Comparison of ENCODE assay signal across 8 mouse cellular contexts in genomic region chr4:121240637-121241611, GRCm38 (mm10). TPM values are rescaled to one million over a fixed set of nuclear protein-coding genes. Genes with fewer than 3 reads are reported as not detected.
DNase-seq lines count a peak whose midpoint lies in the region; ATAC-seq and TF ChIP-seq lines count a peak whose summit lies in the region.

No protein-coding gene starts in this region.

- H3K9me3 ChIP-seq in heart, embryonic 13.5 days: no peaks in the 10 kb centered on the region
- H3K9me3 ChIP-seq in forebrain, embryonic 12.5 days: no peaks in the 10 kb centered on the region

- H3K4me1 ChIP-seq in heart, embryonic 13.5 days: no peaks in the 10 kb centered on the region
- H3K4me1 ChIP-seq in spleen, adult 2 months (ENCODE audit: control insufficient read depth, insufficient read depth, insufficient read length): no peaks in the 10 kb centered on the region
- peaks cover 15% of the 10 kb centered on the region for H3K4me1 ChIP-seq in forebrain, embryonic 12.5 days

- H3K27me3 ChIP-seq in heart, embryonic 13.5 days (replicated peaks): 0 out of 2 replicates have a peak, but pooled peaks cover 7% of the 10 kb centered on the region
- H3K27me3 ChIP-seq in spleen, adult 2 months (ENCODE audit: control insufficient read depth, insufficient read depth, low read length): no peaks in the 10 kb centered on the region
- H3K27me3 ChIP-seq in forebrain, embryonic 12.5 days: 0 out of 2 replicates have a peak, but pooled peaks cover 9% of the 10 kb centered on the region

- H3K4me3 ChIP-seq in heart, embryonic 13.5 days: no peak overlapping the region
- H3K4me3 ChIP-seq in spleen, adult 2 months (ENCODE audit: extremely low read depth, insufficient read depth, insufficient read length): no peak overlapping the region
- H3K4me3 ChIP-seq in forebrain, embryonic 12.5 days (replicated peaks): no peak overlapping the region

- 38% methylated on average over 14 of the region's 14 CpGs for WGBS in heart, embryonic 13.5 days
- 54% methylated on average over 14 of the region's 14 CpGs for WGBS in spleen, adult 2 months
- 45% methylated on average over 14 of the region's 14 CpGs for WGBS in forebrain, embryonic 12.5 days

- TF ChIP-seq POLR2A in spleen, adult 2 months (IDR thresholded peaks at IDR 0.05; ENCODE audit: low read depth, low read length): no peak

- intact Hi-C loops in heart, postnatal 36 days (cut with DNase I): loop anchor here (5.0 kb wide), 1 partner anchor 1741 kb away; no protein-coding TSS in a partner anchor

- H3K27ac ChIP-seq in heart, embryonic 13.5 days (replicated peaks): no peak overlapping the region
- no peak overlapping the region for H3K27ac ChIP-seq in spleen, adult 2 months (ENCODE audit: insufficient read depth, low read length)
- H3K27ac ChIP-seq in forebrain, embryonic 12.5 days: no peak overlapping the region

- peak; percentile 21; the same call in 1 of the 2 replicates for TF ChIP-seq CTCF in spleen, adult 2 months (IDR thresholded peaks at IDR 0.05; ENCODE audit: extremely low read depth, insufficient read depth, insufficient read length, insufficient replicate concordance)

- peak overlapping the region; percentile 24; the same call in 1 of the 2 replicates for H3K4me2 ChIP-seq in heart, embryonic 13.5 days
- H3K4me2 ChIP-seq in forebrain, embryonic 12.5 days: no peak overlapping the region

- H3K9ac ChIP-seq in heart, embryonic 13.5 days: no peak overlapping the region
- no peak overlapping the region for H3K9ac ChIP-seq in forebrain, embryonic 12.5 days

- H3K36me3 ChIP-seq in heart, embryonic 13.5 days: no peaks in the 10 kb centered on the region
- no peaks in the 10 kb centered on the region for H3K36me3 ChIP-seq in spleen, adult 2 months (ENCODE audit: control insufficient read depth, insufficient read depth, low read length)
- no peaks in the 10 kb centered on the region for H3K36me3 ChIP-seq in forebrain, embryonic 12.5 days (replicated peaks)

- ATAC-seq in heart, embryonic 13.5 days (ENCODE audit: extremely low read depth, insufficient number of reproducible peaks, low FRiP score, low TSS enrichment): no peak
- peak; percentile 51; the same call in 1 of the 2 replicates for ATAC-seq in forebrain, embryonic 12.5 days (ENCODE audit: low FRiP score)
- ATAC-seq in megakaryocyte progenitor cell, adult 5-6 weeks (replicated peaks; ENCODE audit: poor library complexity): peak; percentile 100

- no peak for DNase-seq in heart, postnatal 36 days
- peak in 1 of 2 experiments; percentile 26 for DNase-seq in spleen, adult 2 months (ENCODE audit: low read depth in 1 of 2, low spot score in 2 of 2)
- DNase-seq in spleen, adult 18-20 months: no peak
- DNase-seq in testis, postnatal 10 days (ENCODE audit: low spot score): no peak
- DNase-seq in testis, postnatal 14 days (ENCODE audit: low spot score): no peak

RNA-seq across cellular contexts. Expression of gene Rlf, which starts 26.0 kb away (rescaled TPM):
- 16.1 and 16.8 TPM in 2 replicates for polyA plus RNA-seq in heart, embryonic 13.5 days (2015; fragmentation: Nextera tagmentation; extraction: Ambion mirVana)
- 10 to 100 TPM; 10.7 to 11.2 TPM for total RNA-seq in heart, postnatal 36 days (2021)
- polyA plus RNA-seq in spleen, adult 2 months (2012; rRNA removed): 2.8 and 2.9 TPM in 2 replicates
- polyA plus RNA-seq in forebrain, embryonic 12.5 days (2016; fragmentation: Nextera tagmentation; extraction: Ambion mirVana): 34.2 and 34.5 TPM in 2 replicates
- 16.4 and 16.7 TPM in 2 replicates for total RNA-seq in megakaryocyte progenitor cell, adult 5-6 weeks (2015)
- 22.1 and 29.8 TPM in 2 replicates for total RNA-seq in megakaryocyte progenitor cell, adult 5-6 weeks (2017)
